Mouse (Mus musculus) fibroblast of lung, adult 2 months (primary cell): Measurements from ENCODE around the gene Tada2a.

Experiments used
- DNase-seq: peaks from one replicate; pipeline ENCODE4 v3.0.0-alpha.2; 2011; ENCODE audit warnings: low read depth

Gene Tada2a

DNA sequence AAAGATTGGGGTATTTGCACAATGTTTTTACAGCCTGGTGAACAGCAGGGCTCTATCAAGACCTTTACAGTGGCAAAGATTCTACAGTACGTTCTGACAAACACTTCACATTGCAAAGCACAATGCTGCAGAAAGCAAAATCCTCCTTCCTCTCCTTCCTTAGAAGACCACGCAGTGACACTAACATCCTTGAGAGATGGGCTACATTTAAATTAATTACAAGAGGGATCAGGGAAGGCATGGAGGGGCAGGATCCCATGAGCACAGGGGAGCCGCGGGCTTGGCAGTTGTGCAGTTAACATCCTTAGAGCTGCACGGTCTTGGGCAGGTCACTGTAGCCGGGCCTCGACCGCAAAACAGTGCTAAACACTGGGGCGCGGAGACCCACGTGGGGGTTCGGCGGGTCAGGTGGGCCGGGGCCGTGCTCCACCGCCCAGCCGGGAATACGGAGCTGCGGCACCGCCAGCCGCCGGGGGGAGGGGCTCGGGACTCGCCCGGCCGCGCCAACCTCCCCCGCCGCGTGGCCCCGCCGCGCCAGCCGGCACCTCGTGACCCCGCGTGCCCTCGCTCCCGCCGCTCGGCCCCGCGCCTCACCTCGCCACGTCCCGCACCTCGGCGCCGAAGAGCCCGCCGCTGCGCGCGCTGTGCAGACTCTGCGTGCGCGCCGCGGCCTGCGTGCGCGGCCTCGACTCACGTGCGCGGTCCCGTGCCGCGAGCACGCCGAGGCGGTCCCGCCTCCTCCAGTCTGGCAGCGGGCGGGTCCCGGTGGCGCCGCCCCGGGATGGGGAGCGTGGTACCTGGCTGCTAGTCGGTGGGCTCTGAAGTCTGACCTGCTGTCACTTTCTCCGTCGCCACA, at the start of gene Tada2a, which contains the start of gene Acaca:
Gene Tada2a, minus strand, starts transcription at position 658 of the 856 bp plus-strand sequence.
Gene Acaca, plus strand, starts transcription at position 730 of the 856 bp plus-strand sequence.
- DNase-seq: peak; percentile 42

DNA sequence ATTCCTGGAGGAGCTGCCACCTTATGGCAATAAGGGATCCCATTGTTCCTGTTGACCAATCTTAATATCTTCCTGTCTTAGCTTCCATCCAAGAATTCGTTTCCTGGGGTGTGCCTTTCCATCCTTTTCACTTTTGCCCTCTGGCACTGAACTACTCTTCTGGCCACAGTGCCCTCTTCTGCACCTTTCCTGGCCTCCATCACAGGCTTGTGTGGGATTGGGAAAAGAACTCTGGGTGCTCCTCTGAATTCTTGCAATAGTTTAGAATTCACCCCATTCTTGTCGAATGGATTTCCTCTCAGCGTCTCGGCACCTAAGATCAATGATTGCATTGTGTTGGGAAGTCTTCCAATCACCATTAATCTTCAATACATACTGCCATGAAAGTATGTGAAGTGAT, 49.2 kb upstream of the Tada2a start:
- no peak for DNase-seq

DNA sequence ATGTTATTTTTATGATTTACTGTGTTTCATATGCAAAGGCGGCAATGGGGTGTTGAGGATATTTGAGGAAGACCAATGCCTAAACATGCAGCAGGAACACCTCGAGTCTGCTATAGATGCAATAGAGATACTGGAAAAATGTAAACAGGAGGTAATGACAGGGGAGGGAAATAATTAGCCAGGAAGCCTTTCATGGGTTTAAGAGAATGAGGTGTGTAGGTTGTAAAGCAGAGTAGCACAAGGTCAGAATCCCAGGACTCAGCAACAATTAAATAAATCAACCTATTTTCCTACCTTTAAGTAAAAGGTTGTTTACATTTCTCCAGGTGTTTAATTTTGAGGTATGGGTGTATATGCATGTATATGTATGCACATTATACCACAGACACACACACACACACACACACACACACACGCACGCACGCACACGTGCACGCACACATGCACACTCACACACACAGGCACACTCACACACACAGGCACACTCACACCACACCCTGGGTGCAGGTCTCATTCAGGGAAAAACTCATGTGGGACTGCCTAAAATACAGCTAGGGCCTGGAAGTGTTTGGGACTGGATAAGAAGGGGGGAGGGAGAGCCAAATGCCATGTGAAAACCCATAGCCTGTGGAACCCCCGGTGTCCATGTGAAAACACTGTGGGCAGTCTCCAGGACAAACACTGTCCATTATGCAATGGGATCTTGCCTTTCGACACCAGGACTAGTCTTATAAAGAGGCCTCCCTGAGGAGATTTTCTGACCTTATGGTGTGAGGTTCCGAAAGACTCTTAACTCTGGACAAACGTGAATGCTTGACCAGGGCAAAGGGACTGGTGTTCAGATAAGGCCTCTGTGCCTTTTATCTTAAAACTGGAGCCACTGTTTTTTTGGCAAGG, 43.4 kb upstream of the Tada2a start:
- DNase-seq: no peak

DNA sequence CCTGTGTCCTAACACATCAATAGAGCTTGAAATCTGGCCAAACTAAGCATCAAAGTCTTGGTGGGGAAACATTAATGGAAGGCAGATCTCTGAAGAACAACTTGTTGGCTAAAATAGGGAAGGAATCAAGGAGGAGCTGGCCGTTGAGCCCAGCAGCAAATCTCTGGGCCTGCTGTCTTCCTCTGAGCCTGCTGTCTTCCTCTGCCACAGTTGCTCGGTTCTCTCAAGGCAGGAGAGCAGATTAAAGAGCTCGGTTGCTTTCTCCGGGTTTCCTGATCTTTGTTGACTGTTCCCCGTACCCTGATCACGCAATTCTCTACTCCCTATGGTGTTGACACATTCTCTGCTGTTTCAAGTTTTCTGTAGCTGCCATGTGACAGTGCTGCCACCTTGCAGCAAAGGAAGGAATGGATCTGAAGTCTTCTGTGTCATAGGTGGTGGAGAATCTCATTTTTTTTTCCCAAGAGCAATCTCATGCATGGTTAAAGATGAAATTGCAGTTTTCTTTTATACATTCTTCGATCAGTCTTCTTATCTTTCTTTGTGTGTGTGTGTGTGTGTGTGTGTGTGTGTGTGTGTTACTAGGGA, 39.4 kb upstream of the Tada2a start:
- no peak for DNase-seq

DNA sequence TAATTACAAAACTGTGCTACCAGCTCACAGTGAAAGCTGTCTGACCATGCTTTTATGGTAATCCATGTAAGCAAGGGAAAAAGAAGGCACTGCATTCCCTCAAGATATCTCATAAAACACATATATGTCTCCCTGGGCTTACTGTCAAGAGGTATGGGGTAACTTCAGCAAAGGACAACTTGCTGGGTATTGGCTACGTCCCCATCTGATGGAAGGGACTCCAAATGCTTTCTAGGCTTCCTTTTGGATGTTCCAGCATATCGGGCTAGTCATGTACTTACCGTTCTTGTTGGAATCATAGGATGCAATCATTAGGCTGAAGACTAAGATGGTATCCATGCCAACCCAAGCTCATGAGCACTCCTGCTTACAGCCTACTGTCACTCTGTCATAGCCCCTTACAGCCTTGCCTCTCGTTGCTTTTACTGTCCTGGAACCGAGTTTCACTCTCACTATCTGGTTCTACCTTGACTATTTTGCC, 37.7 kb upstream of the Tada2a start, which contains the start of gene Gm11437:
Gene Gm11437, minus strand, starts transcription at position 431 of the 481 bp plus-strand sequence.
- no peak for DNase-seq

DNA sequence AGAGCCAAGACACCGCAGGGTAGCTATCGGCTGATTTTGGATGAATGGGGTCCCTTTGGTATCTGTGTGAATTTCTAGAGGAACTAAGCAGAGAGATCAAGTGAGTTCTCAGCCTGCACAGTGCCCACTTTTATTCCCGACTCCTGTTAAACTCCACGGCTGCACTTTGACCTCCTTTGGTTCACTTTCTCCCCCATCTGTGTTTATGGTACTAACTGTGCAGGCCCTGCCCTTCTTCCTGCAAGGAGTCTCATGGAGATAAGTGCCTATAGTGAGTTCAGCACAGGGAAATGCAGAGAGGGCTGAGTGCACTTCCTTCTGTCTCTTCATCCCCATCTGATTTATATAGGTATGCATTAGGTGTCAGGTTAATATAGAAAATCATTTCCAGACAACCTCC, 35.2 kb upstream of the Tada2a start:
- DNase-seq: no peak

DNA sequence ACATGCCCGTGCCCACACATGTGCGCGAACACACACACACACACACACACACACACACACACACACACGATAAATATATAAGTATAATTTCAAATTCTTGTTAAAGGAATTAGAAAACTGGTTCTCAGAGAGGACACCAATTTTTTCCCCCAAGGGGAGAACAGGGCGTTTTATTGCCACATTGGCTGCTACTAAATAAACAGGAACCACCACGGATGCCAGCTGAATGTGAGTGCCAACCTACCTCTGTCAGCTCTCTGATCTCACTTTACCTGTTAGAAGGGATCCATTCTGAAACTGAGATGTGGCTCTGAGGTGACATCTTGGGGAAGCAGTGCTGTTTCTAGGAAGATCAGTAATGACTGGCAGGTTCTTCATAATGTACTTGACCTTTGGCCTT, 34.7 kb upstream of the Tada2a start:
- DNase-seq: no peak

DNA sequence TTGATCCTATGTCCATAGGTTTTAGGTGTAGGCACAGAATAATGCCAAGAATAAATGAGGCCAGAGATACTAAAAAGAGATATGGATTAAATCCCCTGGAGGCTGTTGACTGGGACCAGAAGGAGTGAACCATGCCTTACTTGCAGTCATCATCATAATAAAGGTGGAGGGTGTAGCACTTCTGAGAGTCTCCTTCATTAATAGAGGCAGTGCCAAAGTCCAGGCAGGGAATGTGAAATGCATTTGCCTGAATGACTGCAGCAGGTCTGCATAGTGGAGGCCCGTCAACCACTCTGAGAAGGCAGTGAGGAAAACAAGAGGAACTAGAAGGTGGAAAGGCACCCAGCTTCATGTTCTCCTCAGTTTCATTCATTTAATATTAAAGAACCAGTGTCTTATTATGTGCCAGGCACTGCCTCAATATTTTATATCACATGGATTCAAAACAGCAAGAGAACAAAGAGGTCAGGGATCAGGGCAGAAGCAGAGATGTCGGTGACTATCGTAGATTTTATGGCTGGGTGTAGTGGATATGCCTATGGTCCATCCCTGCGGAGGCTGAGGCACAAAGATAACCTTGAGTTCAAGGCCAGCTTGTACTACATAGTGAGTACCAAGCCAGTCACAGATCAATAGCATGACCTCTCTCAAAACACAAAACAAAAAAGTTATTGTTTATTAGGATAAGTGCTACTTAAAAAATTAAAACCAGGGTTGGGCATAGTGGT, 27.3 kb upstream of the Tada2a start:
- no peak for DNase-seq

DNA sequence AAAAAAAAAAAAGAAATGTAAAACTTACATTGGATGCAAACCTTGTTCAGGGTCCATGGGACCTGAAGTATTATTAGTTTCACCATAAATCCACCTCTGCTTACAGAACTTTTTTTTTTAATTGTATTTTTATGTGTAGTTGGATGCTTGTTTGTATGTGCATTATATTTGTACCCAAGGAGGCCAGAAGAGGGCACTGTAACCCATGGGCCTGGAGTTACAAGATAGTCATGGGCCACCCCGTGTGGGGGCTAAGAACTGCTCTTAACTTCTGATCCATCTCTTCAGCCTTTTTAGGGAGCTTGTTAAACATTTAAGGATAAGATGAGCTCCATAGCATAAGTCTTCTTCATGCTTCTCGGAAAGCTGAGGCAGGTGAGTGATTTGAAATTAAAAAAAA, 21.5 kb upstream of the Tada2a start:
- DNase-seq: no peak

DNA sequence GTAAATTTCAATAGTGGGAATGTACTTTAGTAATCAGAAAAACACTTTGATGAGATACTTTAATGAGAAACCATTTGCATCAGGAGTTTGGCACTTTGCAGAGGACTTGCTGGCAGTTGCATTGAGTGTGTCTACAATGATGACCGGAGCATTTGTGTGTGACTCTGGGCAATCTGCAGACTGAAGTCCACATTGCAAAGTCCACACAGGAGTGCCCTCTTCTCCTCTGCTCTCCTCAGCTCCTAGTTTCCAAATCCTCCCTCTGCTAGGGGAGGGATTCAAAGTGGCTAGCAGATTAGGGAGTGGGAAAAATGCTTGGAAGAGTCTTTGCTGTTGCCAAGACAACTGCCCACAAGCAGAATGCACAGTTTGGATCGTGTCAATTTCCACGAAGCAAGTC, 16.7 kb upstream of the Tada2a start:
- no peak for DNase-seq

DNA sequence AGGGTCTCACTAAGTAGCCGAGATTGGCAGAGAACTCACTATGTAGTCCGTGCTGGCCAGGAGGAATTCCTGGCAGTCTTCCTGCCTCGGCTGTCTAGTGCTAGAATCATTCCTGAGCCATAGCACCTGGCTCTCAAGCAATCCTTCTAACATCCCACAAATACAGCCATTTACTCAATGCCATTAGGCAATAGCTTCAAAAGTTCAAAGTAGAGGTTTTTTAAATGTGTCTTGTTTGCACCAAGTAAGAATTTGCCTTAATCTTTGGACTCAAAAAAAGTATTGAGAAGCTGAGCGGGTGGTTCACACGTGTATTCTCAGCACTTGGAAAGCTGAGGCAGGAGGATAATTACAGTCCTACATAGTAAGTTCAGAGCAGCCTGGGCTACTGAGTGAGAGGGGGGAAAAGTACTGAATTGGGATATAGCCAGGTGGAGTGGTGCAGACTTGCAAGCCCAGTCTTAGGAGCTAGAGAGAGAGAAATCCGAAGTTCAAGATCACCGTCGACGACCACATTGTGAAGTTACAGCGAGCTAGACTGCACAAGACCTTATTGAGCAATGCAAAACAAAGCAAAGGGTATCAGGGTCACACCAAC, 15.9 kb upstream of the Tada2a start:
- no peak for DNase-seq

DNA sequence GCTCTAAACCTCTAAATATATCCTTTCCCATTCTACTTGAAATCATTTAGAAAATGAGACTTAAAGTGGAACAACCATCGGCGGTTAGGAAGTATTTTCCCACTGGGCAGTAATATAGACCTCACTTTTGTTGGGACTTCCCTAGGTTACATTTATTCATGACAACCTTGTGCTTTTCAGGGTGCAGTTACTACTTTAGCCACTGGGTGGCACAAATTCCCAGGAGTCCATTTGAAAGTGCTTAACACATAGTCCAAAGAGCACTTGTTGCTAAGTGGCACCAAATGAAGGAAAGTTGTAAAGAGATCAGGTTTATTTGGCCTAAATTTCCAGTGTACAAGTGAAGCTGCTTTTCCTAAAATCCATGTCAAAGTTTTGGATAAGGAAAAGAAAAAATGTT, 12.4 kb upstream of the Tada2a start:
- peak; percentile 37 for DNase-seq

DNA sequence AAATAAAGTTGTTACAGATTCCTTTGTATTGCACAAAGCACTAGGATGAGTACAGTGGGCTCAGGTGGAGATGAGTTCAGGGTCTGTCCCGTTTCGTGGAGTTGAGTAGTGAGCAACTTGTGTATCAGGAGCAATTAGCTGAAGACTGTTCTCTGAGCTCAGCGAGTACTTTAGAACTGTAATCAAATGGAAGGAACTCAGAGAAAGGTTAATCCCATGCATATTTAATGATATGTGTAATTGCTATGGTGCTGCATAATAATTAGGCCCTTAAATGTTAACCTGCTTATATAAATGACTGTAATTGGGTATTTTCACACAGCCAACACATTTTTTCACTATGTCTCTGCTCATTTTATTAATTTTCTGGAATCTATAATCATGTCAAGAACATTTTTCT, 7.1 kb upstream of the Tada2a start:
- no peak for DNase-seq

DNA sequence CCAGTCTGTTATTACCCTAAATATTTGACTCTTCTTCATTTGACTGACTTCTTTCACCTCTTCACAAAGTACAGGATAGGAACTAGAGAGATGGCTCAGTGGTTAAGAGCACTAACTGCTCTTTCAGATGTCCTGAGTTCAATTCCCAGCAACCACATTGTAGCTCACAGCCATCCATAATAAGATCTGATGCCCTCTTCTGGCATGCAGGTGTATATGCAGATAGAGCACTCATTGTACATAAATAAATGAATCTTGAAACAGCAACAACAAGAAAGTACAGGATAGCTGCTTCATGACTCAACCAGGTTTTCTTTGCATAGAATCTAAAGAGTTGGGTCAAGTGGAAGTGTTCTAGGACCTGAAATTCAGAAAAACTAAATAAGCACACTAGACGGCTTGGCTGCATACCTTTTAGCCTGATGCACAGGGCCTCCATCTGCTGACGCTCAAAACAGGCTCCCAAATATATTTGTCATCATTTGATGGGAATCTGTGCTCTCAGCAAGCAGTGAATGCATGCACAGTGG, 5.0 kb upstream of the Tada2a start:
- DNase-seq: no peak

DNA sequence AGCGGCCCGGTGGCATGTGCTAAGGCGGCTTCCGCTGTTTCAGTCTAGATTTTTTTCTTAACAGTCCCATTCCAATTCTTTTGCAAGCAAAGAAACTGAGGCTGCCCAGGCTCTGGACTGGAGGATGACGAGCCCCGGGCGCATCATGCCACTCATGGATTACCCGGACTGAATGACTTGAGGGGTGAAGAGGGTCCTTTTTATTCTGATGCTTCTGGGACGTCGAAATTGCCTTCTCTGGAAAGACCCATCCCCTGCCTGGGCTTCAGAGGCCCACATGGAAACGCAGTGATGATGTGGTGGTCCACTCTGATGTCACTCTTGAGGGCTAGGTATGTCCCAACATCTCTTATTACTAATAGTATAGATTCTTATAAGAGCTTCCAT, 392 bp upstream of the Tada2a start:
- DNase-seq: no peak

DNA sequence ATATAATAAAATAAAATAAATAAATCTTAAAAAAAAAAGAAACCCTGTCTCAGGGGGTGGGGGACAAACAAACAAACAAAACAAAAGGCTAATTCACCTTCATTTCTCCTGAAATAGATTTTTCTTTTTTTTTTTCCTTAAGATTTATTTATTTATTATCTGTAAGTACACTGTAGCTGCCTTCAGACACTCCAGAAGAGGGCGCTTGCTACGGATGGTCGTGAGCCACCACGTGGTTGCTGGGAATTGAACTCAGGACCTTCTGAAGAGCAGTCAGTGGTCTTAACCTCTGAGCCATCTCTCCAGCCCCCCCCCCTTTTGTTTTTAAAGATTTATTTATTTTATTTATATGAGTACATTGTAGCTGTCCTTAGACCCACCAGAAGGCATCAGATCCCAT, 1.4 kb downstream of the Tada2a start:
- DNase-seq: no peak

DNA sequence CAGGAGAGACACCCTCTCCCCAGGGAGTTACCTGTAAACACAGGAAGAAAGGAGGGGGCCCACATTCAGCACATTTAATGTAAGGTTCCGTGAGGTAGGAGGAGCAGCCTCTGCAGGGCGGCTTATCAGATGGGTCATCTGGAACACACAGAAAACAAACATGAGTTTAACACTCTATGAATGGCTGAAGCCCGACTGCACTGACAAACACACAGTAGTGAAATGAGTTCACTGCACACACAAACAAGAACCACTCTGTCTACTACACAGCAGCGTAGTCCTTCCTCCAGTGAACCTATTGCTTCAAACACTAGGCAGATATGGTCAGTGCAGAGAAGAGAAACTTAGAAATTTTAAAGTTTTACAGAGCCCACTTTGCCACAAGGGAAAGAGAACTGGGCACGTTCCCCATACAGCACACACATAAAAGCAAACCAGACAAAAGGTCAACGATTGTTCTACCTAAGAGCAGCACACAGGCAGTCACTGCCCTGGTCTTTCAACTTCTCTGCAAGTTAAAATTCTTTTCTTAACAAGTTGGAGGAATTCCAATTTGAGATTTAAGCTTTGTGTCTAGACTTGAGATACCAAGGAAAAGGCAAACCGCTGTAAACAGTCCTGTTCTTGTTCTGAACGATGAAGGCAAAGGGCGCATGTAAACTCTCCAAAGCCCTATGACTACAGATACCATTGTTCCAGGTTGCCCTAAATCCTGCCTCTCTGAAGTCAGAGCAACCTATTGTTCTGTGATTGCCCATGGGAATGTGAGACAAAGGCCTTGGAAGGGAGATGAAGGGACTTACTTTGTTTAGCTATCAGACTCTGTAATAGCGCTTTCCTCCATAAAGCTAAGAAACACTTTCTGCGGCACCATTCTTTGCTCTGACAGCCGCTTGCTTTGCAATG, 8.1 kb downstream of the Tada2a start:
- DNase-seq: no peak

DNA sequence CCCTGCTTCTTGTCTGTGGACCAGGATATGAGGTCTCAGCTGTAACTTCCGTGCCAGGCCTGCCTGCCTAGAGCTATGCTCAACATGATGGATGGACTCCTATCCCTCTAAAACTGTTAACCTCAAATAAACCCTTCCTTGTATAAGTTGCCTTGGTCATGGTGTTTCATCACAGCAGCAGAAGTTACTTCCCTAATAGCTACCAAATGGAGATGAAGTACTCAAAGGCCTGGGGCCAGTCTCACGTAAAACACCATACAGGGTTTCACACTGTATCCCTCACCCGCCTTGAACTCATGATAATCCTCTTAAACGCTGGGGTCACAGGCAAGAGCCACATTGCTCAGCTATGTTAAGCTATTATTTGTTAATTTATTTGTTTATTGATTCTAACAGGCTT, 12.0 kb downstream of the Tada2a start:
- no peak for DNase-seq

DNA sequence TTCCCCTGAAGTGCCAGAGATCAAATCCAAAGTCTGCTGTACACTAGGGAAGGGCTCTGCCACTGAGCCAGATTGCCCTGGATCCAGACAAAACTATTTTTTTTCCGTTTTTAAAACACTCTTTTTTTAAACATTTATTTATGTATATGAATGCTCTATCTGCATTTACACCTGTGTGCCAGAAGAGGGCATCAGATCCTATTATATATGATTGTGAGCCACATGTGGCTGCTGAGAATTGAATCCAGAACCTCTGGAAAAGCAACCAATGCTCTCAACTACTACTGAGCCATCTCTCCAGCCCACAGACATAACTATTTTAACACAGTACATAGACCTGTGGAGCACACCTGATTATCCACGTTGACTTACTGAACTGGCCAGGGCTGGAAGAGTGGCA, 13.2 kb downstream of the Tada2a start:
- DNase-seq: no peak

DNA sequence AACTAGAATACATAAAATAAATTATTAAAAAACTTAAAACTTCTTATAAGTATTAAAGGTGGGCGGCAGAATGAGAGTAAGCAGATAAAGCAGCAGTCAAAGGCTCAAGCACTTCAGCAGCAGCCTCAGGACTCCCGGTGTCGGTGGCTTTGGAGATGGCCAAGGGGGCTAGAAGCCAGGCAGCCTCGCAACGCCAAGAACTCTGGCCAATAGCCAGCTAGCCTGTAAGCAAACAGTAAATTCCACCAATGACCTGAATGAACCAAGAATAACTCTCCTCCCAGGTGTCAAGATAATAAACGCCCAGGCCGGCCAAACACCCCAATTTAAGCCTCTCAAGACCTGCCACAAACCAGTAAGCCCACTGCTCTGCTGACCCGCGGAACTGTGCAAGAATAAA, 13.8 kb downstream of the Tada2a start:
- DNase-seq: no peak
